Mouse (Mus musculus) stomach, postnatal 0 days (tissue): ENCODE results near the gene Ntrk2. TPM values are rescaled to one million over a fixed set of nuclear protein-coding genes. Genes with fewer than 3 reads are reported as not detected.

ENCODE experiments used
- ATAC-seq: fragments of 200-750 bp; cut with Nextera tagmentation; 2 replicates; pipeline ENCODE4 v1.8.0; 2017; ENCODE audit not compliant: low FRiP score, low TSS enrichment
- DNase-seq: peaks from one replicate; pipeline ENCODE4 v3.0.0-alpha.2; 2016; ENCODE audit warnings: low spot score
- H3K27ac ChIP-seq: fragments of 300-500 bp; sonication (generic); replicated peaks from 2 replicates; pipeline ENCODE4 v1.5.1; 2014; ENCODE audit warnings: mild to moderate bottlenecking, control low read depth
- H3K27me3 ChIP-seq: fragments of 300-500 bp; sonication (generic); 2 replicates; pipeline ENCODE4 v1.6.1; 2014; ENCODE audit warnings: low read length; ENCODE audit not compliant: control insufficient read depth, insufficient read depth
- H3K36me3 ChIP-seq: fragments of 300-500 bp; sonication (generic); 2 replicates; pipeline ENCODE4 v1.6.1; 2014; ENCODE audit warnings: low read length, mixed read lengths; ENCODE audit not compliant: control insufficient read depth, insufficient read depth
- H3K4me1 ChIP-seq: fragments of 300-500 bp; sonication (generic); replicated peaks from 2 replicates; pipeline ENCODE4 v1.6.1; 2014; ENCODE audit warnings: antibody characterized with exemption; ENCODE audit not compliant: control insufficient read depth, insufficient read depth
- H3K4me2 ChIP-seq: fragments of 300-500 bp; sonication (generic); replicated peaks from 2 replicates; pipeline ENCODE4 v1.6.1; 2014; ENCODE audit warnings: low read depth, mild to moderate bottlenecking, control low read depth, moderate library complexity
- H3K4me3 ChIP-seq: fragments of 300-500 bp; sonication (generic); 2 replicates; pipeline ENCODE4 v1.5.1; 2014; ENCODE audit warnings: low read depth, low read length, control low read depth
- H3K9ac ChIP-seq: fragments of 300-500 bp; sonication (generic); 2 replicates; pipeline ENCODE4 v1.6.1; 2014; ENCODE audit warnings: mild to moderate bottlenecking, low read length, control low read depth, mixed read lengths
- H3K9me3 ChIP-seq: fragments of 300-500 bp; sonication (generic); 2 replicates; pipeline ENCODE4 v1.6.1; 2016; ENCODE audit warnings: low read length; ENCODE audit not compliant: control insufficient read depth
- CTCF ChIP-seq: IDR thresholded peaks from 2 replicates; pipeline ENCODE4 v1.5.1; 2016; ENCODE audit warnings: antibody characterized with exemption, low read depth, mild to moderate bottlenecking, moderate library complexity
- EP300 ChIP-seq: optimal IDR thresholded peaks from 2 replicates; pipeline ENCODE3; 2016; ENCODE audit warnings: antibody characterized with exemption
- WGBS: fragments of 180-500 bp; shearing (Covaris S2); extraction: QIAGEN DNeasy Blood & Tissue Kit; methylation state at CpG from one replicate; pipeline ENCODE4 v1.1.7; 2014; 5-methylcytosine and 5-hydroxymethylcytosine counted together
- polyA plus RNA-seq: library from polyadenylated mRNA; unstranded; fragments of >200 nt; fragmentation: Nextera tagmentation; extraction: Ambion mirVana; gene quantifications from 2 replicates; pipeline ENCODE4 v1.2.1, GENCODE M21; 2015

The Ntrk2 gene
- polyA plus RNA-seq, 1 experiment from 2014 or later, result 1.7 TPM

DNA sequence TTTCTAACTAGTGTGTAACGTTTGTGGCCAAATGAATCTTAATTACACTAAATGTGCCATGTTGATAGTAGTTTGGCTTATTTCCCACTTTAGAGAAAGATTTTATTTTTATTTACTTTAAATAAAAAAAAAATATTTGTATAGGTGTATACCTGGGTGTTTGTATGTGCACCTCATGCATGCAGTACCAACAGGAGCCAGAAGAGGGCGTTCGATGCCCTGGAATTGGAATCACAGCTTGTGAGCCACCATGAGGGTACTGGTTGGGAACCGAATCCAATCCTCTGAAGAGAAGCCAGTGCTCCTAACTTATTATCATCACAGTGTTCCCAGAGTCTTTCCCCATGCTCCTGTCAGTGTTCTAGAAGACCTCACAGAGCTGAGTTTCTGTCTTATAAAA, 42.2 kb downstream of the Ntrk2 start:
- Histone ChIP-seq H3K4me2 (no peak overlapping the region), H3K4me3 (no peak overlapping the region), H3K4me1 (no peaks in the 10 kb centered on the region), H3K27me3 (no peaks in the 10 kb centered on the region), H3K9me3 (no peaks in the 10 kb centered on the region), H3K9ac (no peak overlapping the region), H3K27ac (no peak overlapping the region), H3K36me3 (no peaks in the 10 kb centered on the region)
- no peak for DNase-seq
- no peak for TF ChIP-seq EP300
- TF ChIP-seq CTCF, result peak; percentile 34; the same call in 1 of the 2 replicates
- ATAC-seq, result no peak
- 89% methylated on average over 4 of the region's 4 CpGs for WGBS

DNA sequence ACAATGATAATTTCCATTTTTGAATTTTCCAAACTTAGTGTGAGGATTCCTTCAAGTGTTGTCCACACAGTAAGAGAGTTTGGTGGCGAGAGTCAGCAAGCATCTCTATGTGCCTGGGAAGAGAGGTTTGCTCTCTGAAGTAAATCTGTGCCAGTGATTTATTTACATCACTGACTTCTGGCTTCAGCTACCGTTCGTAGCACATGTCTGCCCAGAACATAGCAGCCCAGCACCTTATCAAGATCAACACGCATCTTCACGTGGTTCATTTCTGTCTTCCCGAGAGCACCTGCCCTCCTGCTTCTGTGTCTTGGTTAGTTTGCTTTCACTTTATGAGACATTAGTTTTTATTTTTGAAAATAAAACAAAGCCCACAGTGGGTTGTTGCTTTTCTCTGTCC, 47.3 kb downstream of the Ntrk2 start:
- no peak overlapping the region for H3K9ac ChIP-seq
- H3K27me3 ChIP-seq, result no peaks in the 10 kb centered on the region
- no peak overlapping the region for H3K4me3 ChIP-seq
- no peaks in the 10 kb centered on the region for H3K9me3 ChIP-seq
- DNase-seq (no peak), ATAC-seq (no peak)
- TF ChIP-seq EP300, result no peak
- no peak for TF ChIP-seq CTCF
- 70% methylated on average over 6 of the region's 6 CpGs for WGBS
- no peaks in the 10 kb centered on the region for H3K36me3 ChIP-seq
- H3K27ac ChIP-seq, result no peak overlapping the region
- no peaks in the 10 kb centered on the region for H3K4me1 ChIP-seq
- no peak overlapping the region for H3K4me2 ChIP-seq

DNA sequence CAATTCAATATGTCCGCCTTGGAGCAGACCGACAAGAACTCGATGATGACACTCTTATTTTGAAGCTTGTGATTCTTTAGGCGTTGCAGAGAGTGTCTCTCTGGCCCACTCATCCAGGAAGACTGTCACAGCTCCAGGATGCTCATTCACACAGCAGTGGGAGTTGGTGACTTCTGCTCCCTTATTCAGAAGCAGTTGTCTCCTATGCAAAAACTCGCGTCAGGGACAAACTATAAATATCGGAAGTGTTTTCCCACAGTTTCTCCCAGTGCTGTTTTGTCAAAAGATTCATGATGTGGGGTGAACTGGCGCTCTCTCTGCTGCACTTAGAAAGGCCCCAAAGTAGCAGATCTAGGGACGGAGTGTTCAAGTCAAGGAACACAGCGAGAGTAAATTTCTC, 59.9 kb downstream of the Ntrk2 start:
- H3K36me3 ChIP-seq, result no peaks in the 10 kb centered on the region
- WGBS, result 91% methylated on average over 10 of the region's 10 CpGs
- TF ChIP-seq CTCF (no peak), EP300 (no peak)
- no peaks in the 10 kb centered on the region for H3K27me3 ChIP-seq
- no peaks in the 10 kb centered on the region for H3K9me3 ChIP-seq
- no peak for ATAC-seq
- no peak overlapping the region for H3K4me3 ChIP-seq
- H3K27ac ChIP-seq, result no peak overlapping the region
- no peak overlapping the region for H3K9ac ChIP-seq
- no peak for DNase-seq
- H3K4me1 ChIP-seq, result no peaks in the 10 kb centered on the region
- no peak overlapping the region for H3K4me2 ChIP-seq

DNA sequence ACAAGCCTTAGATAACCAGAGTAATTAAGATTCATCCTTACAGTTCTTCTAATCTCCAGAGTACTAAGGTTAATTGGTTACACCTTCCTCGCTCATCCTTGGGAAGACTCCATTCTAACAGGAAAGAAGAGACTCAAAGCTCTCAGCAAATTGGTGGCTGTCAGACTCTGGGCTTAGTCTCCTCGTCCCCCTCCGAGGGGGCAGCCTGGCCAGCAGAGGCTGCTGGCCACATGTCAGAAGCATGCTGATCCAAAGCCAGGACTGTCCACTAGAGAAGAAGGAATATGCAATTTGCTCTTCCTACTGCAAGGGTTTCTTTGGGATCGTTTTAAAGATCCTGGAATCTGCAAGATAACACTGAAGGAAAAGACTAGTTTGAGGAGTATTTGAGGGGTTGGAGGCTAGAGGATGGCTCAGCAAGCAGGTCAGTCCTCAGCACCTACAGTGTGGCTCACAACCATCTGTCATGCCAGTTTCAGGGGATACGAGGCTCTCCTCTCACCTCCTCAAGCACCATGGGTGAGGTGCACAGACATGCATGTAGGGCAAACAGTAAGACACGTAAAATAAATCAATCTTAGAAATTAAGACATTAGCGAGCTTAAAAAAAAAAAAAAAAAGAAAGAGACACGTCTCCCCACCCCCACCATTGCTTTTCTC, 60.5 kb downstream of the Ntrk2 start:
- no peaks in the 10 kb centered on the region for H3K9me3 ChIP-seq
- no peak overlapping the region for H3K27ac ChIP-seq
- no peak overlapping the region for H3K4me3 ChIP-seq
- H3K4me2 ChIP-seq, result no peak overlapping the region
- H3K27me3 ChIP-seq, result no peaks in the 10 kb centered on the region
- H3K9ac ChIP-seq, result no peak overlapping the region
- no peak for TF ChIP-seq EP300
- TF ChIP-seq CTCF, result no peak
- H3K4me1 ChIP-seq, result no peaks in the 10 kb centered on the region
- DNase-seq (no peak), ATAC-seq (no peak)
- 64% methylated on average over 8 of the region's 8 CpGs for WGBS
- no peaks in the 10 kb centered on the region for H3K36me3 ChIP-seq

GRCm38 (mm10) chr13:58882468-58882867, 76.1 kb downstream of the Ntrk2 start:
- TF ChIP-seq CTCF (no peak), EP300 (no peak)
- Histone ChIP-seq H3K9me3 (no peaks in the 10 kb centered on the region), H3K36me3 (no peaks in the 10 kb centered on the region), H3K27me3 (no peaks in the 10 kb centered on the region), H3K9ac (no peak overlapping the region), H3K27ac (no peak overlapping the region), H3K4me3 (no peak overlapping the region), H3K4me1 (no peaks in the 10 kb centered on the region), H3K4me2 (no peak overlapping the region)
- no peak for ATAC-seq
- 86% methylated on average over 3 of the region's 3 CpGs for WGBS
- no peak for DNase-seq

DNA sequence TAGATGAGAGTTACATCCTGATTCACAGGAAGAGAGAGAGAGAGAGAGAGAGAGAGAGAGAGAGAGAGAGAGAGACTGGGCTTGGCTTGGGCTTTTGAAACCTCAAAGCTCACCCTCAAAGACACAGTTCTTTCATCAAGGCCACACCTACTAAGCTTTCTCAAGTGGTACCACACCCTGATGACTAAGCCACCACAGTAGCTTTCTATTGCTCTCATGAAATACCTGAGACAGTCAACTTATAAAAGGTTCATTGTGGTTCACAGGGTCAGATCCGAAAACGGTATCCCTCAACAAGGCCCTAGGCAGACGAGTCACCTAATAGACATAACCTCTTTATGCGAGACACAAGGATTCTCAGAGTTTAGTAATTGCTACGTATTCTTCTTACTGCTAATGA, 76.5 kb downstream of the Ntrk2 start:
- Histone ChIP-seq H3K4me2 (no peak overlapping the region), H3K9me3 (no peaks in the 10 kb centered on the region), H3K36me3 (no peaks in the 10 kb centered on the region), H3K4me3 (no peak overlapping the region), H3K4me1 (no peaks in the 10 kb centered on the region), H3K27me3 (no peaks in the 10 kb centered on the region), H3K9ac (no peak overlapping the region), H3K27ac (no peak overlapping the region)
- WGBS, result 71% methylated on average over 5 of the region's 5 CpGs
- ATAC-seq (no peak), DNase-seq (no peak)
- TF ChIP-seq CTCF (no peak), EP300 (no peak)
